Mouse (Mus musculus): Measurements from ENCODE around the gene D2hgdh. TPM values are rescaled to one million over a fixed set of nuclear protein-coding genes. Genes with fewer than 3 reads are reported as not detected.

D2hgdh gene
- total and polyA plus RNA-seq, 3 experiments, result 14.4 to 19.2 TPM; not detected in 1

GRCm38 (mm10) chr1:93800670-93801503 lies 23.8 kb upstream of the D2hgdh start:
- no peak for TF ChIP-seq ETS1 (IDR thresholded peaks at IDR 0.05; ENCODE audit: low read depth, low read length)
- no peak for TF ChIP-seq MYC (IDR thresholded peaks at IDR 0.05; ENCODE audit: low read depth, low read length)
- no peak for TF ChIP-seq NRF1 (IDR thresholded peaks at IDR 0.05; ENCODE audit: insufficient read depth, low read depth, low read length, poor library complexity, severe bottlenecking)
- no peak for TF ChIP-seq POLR2AphosphoS2 (IDR thresholded peaks at IDR 0.05; ENCODE audit: low read length)
- TF ChIP-seq E2F4 (IDR thresholded peaks at IDR 0.05; ENCODE audit: borderline replicate concordance, low read depth, low read length), result 0 out of 2 replicates have a peak, but pooled peaks have one; percentile 30
- 0 out of 2 replicates have a peak, but pooled peaks have one; percentile 17 for TF ChIP-seq UBTF (IDR thresholded peaks at IDR 0.05; ENCODE audit: borderline replicate concordance, insufficient read depth, low read depth, low read length)
- TF ChIP-seq ZMIZ1 (IDR thresholded peaks at IDR 0.05; ENCODE audit: low read depth, low read length), result peak; percentile 58; the same call in 1 of the 2 replicates
- TF ChIP-seq BHLHE40 (IDR thresholded peaks at IDR 0.05; ENCODE audit: borderline replicate concordance, low read depth, low read length), result 0 out of 2 replicates have a peak, but pooled peaks have one; percentile 11
- no peak for TF ChIP-seq CHD2 (IDR thresholded peaks at IDR 0.05; ENCODE audit: low read length)
- peak; percentile 42 for TF ChIP-seq SIN3A (IDR thresholded peaks at IDR 0.05; ENCODE audit: low read length)
- peak; percentile 35; the same call in 1 of the 2 replicates for TF ChIP-seq JUND (IDR thresholded peaks at IDR 0.05; ENCODE audit: low read depth, low read length)
- no peak for TF ChIP-seq MAZ (IDR thresholded peaks at IDR 0.05; ENCODE audit: low read depth, low read length)
- TF ChIP-seq GATA1 (IDR thresholded peaks at IDR 0.05; ENCODE audit: low read depth, low read length), result no peak
- peak in 1 of 2 experiments; percentile 39; a peak in 2 of 4 replicates for TF ChIP-seq EP300 (IDR thresholded peaks at IDR 0.05; ENCODE audit: low read depth in 1 of 2, low read length in 2 of 2)
- TF ChIP-seq RCOR1 (IDR thresholded peaks at IDR 0.05; ENCODE audit: low read depth, low read length), result peak; percentile 32; the same call in 1 of the 2 replicates
- no peak for TF ChIP-seq SMC3 (IDR thresholded peaks at IDR 0.05; ENCODE audit: low read depth, low read length)
- TF ChIP-seq MYB (IDR thresholded peaks at IDR 0.05; ENCODE audit: low read depth, low read length), result peak; percentile 41; the same call in 1 of the 2 replicates
- peak; percentile 71 for TF ChIP-seq CHD1 (IDR thresholded peaks at IDR 0.05; ENCODE audit: low read depth, low read length)
- DNase-seq (ENCODE audit: low read depth, low spot score), result peak; percentile 75
- peak overlapping the region; percentile 90 for H3K27ac ChIP-seq (ENCODE audit: control insufficient read depth, low read depth, low read length)
- H3K27me3 ChIP-seq (ENCODE audit: control insufficient read depth in 1 of 2, insufficient read depth in 2 of 2, low read length in 2 of 2), result no peaks in the 10 kb centered on the region
- peaks cover 55% of the 10 kb centered on the region for H3K79me2 ChIP-seq (ENCODE audit: control insufficient read depth, insufficient read depth, low read length, poor library complexity)
- peaks cover 8 to 49% of the 10 kb centered on the region in 2 experiments for H3K4me1 ChIP-seq (ENCODE audit: control insufficient read depth in 1 of 2, insufficient read depth in 2 of 2, low read length in 2 of 2)
- no peaks in the 10 kb centered on the region for H3K9me3 ChIP-seq (replicated peaks; ENCODE audit: insufficient read depth, low read length)
- H3K4me3 ChIP-seq (ENCODE audit: control insufficient read depth in 1 of 2, insufficient read depth in 1 of 2, low read depth in 2 of 2, low read length in 2 of 2), result peak overlapping the region; percentile 72 to 78
- H3K36me3 ChIP-seq (ENCODE audit: control insufficient read depth in 1 of 2, insufficient read depth in 2 of 2, low read length in 2 of 2), result peaks cover 14 to 51% of the 10 kb centered on the region in 2 experiments
- peak overlapping the region; percentile 89 for H3K9ac ChIP-seq (ENCODE audit: control insufficient read depth, low read depth, low read length, poor library complexity, severe bottlenecking)

Data from MEL (cell line).